Comparison of ENCODE assay signal across 13 mouse cellular contexts in the genomic region with DNA sequence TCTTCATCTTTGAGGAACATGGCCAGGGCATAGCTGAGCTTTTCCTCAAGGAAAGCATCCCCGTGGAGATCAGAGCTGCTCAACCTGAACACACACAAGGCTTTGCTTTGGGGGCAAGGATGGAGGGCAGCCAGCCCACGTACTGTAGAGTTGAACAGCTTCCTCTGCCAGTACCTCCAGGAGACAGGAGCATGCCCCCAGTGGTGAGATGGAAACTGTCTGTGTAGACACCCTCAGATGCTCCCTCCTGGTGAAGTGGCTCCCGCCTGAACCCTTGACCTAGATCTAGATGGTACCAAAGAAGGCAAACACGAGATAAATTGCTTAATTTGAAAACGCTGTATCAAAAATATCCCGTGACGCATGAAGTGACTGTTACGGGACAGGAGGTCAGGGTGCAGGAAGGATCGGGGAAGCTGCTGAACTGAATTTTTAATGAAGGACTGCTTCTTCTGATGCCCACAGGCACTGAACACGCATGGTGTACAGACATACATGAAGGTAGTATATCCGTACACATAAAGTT.
DNase-seq lines count a peak whose midpoint lies in the region; ATAC-seq and TF ChIP-seq lines count a peak whose summit lies in the region.
"Had no signal": no experiment of that assay in that cellular context is flagged by ENCODE, and none has a peak within 500 bp of the region (broad histone marks: within the 10 kb centered on the region; RNA-seq: fewer than 3 reads in every experiment).

No protein-coding gene starts in this region.

- H3K4me3 ChIP-seq in hindbrain, postnatal 0 days (ENCODE audit: low read length) = no peak overlapping the region
- H3K4me3 ChIP-seq in hindbrain, embryonic 11.5 days (ENCODE audit: low read depth, low read length) = no peak overlapping the region
- H3K4me3 ChIP-seq in midbrain, embryonic 11.5 days (ENCODE audit: low read depth, low read length) = no peak overlapping the region
- H3K4me3 ChIP-seq in midbrain, embryonic 15.5 days = no peak overlapping the region
- H3K4me3 ChIP-seq: embryonic facial prominence, embryonic 12.5 days; limb, embryonic 12.5 days; midbrain, embryonic 12.5 days; neural tube, embryonic 12.5 days had no signal

- H3K36me3 ChIP-seq in hindbrain, postnatal 0 days (ENCODE audit: insufficient read depth, low read length) = no peaks in the 10 kb centered on the region
- H3K36me3 ChIP-seq in hindbrain, embryonic 11.5 days (ENCODE audit: control insufficient read depth, insufficient read depth, low read length) = no peaks in the 10 kb centered on the region
- H3K36me3 ChIP-seq in midbrain, embryonic 11.5 days (ENCODE audit: control insufficient read depth, insufficient read depth, low read length) = no peaks in the 10 kb centered on the region
- no peaks in the 10 kb centered on the region for H3K36me3 ChIP-seq in midbrain, embryonic 15.5 days (replicated peaks)
- H3K36me3 ChIP-seq: embryonic facial prominence, embryonic 12.5 days; limb, embryonic 12.5 days; neural tube, embryonic 12.5 days had no signal

- TF ChIP-seq CTCF in hindbrain, postnatal 0 days (IDR thresholded peaks at IDR 0.05; ENCODE audit: low read depth) = peak; percentile 53

- no peaks in the 10 kb centered on the region for H3K4me1 ChIP-seq in hindbrain, postnatal 0 days (ENCODE audit: insufficient read depth, low read length)
- no peaks in the 10 kb centered on the region for H3K4me1 ChIP-seq in hindbrain, embryonic 11.5 days (replicated peaks; ENCODE audit: control insufficient read depth, insufficient read depth, low read length)
- no peaks in the 10 kb centered on the region for H3K4me1 ChIP-seq in midbrain, embryonic 11.5 days (ENCODE audit: control insufficient read depth, insufficient read depth, low read length)
- peaks cover 14% of the 10 kb centered on the region for H3K4me1 ChIP-seq in midbrain, embryonic 15.5 days
- H3K4me1 ChIP-seq: embryonic facial prominence, embryonic 12.5 days; limb, embryonic 12.5 days; neural tube, embryonic 12.5 days had no signal

- peak; percentile 42 for DNase-seq in hindbrain, postnatal 0 days (ENCODE audit: low spot score)
- no peak for DNase-seq in hindbrain, embryonic 11.5 days (ENCODE audit: low spot score)
- peak; percentile 86 for DNase-seq in midbrain, embryonic 11.5 days (ENCODE audit: low spot score, missing footprints)
- DNase-seq in ZHBTc4 (ENCODE audit: low read depth, low spot score) = peak; percentile 46
- peak; percentile 32 for DNase-seq in thymus, postnatal 14 days
- DNase-seq in adrenal gland, adult 18-20 months (ENCODE audit: low spot score in 2 of 2) = no peak
- DNase-seq in frontal cortex, postnatal 36 days (ENCODE audit: low spot score in 2 of 2) = no peak
- DNase-seq: kidney, postnatal 14 days had no signal

- WGBS in hindbrain, postnatal 0 days = 75% methylated on average over 11 of the region's 11 CpGs
- 81% methylated on average over 11 of the region's 11 CpGs for WGBS in hindbrain, embryonic 11.5 days
- 79% methylated on average over 11 of the region's 11 CpGs for whole genome bisulfite sequencing in midbrain, embryonic 11.5 days
- WGBS in midbrain, embryonic 15.5 days = 78% methylated on average over 11 of the region's 11 CpGs

- ATAC-seq in hindbrain, postnatal 0 days = peak; percentile 58; the same call in 1 of the 2 replicates
- no peak for ATAC-seq in hindbrain, embryonic 11.5 days (ENCODE audit: low FRiP score)
- ATAC-seq in midbrain, embryonic 11.5 days (ENCODE audit: low FRiP score) = no peak
- ATAC-seq in midbrain, embryonic 15.5 days (replicated peaks) = no peak

- H3K27ac ChIP-seq in hindbrain, postnatal 0 days = no peak overlapping the region
- H3K27ac ChIP-seq in hindbrain, embryonic 11.5 days (ENCODE audit: low read depth, low read length) = no peak overlapping the region
- H3K27ac ChIP-seq in midbrain, embryonic 11.5 days (ENCODE audit: low read depth, low read length) = no peak overlapping the region
- no peak overlapping the region for H3K27ac ChIP-seq in midbrain, embryonic 15.5 days
- H3K27ac ChIP-seq: embryonic facial prominence, embryonic 12.5 days; limb, embryonic 12.5 days; midbrain, embryonic 12.5 days; neural tube, embryonic 12.5 days had no signal

- no peak overlapping the region for H3K9ac ChIP-seq in hindbrain, postnatal 0 days (replicated peaks; ENCODE audit: low read length)
- H3K9ac ChIP-seq in hindbrain, embryonic 11.5 days (ENCODE audit: low read depth, low read length) = no peak overlapping the region
- H3K9ac ChIP-seq in midbrain, embryonic 11.5 days (ENCODE audit: low read length) = no peak overlapping the region
- no peak overlapping the region for H3K9ac ChIP-seq in midbrain, embryonic 15.5 days
- H3K9ac ChIP-seq: embryonic facial prominence, embryonic 12.5 days; limb, embryonic 12.5 days; midbrain, embryonic 12.5 days; neural tube, embryonic 12.5 days had no signal

- no peaks in the 10 kb centered on the region for H3K9me3 ChIP-seq in hindbrain, postnatal 0 days (ENCODE audit: low read length)
- no peaks in the 10 kb centered on the region for H3K9me3 ChIP-seq in hindbrain, embryonic 11.5 days (ENCODE audit: control insufficient read depth, low read length)
- no peaks in the 10 kb centered on the region for H3K9me3 ChIP-seq in midbrain, embryonic 11.5 days (ENCODE audit: control insufficient read depth, low read length)
- H3K9me3 ChIP-seq in midbrain, embryonic 15.5 days = no peaks in the 10 kb centered on the region
- H3K9me3 ChIP-seq: embryonic facial prominence, embryonic 12.5 days; limb, embryonic 12.5 days; midbrain, embryonic 12.5 days; neural tube, embryonic 12.5 days had no signal

- H3K27me3 ChIP-seq in hindbrain, postnatal 0 days (ENCODE audit: insufficient read depth, low read length) = peaks cover 10% of the 10 kb centered on the region; the same call in 1 of the 2 replicates
- H3K27me3 ChIP-seq in hindbrain, embryonic 11.5 days (ENCODE audit: control insufficient read depth, insufficient read depth, low read length) = no peaks in the 10 kb centered on the region
- no peaks in the 10 kb centered on the region for H3K27me3 ChIP-seq in midbrain, embryonic 11.5 days (ENCODE audit: control insufficient read depth, insufficient read depth, low read length)
- no peaks in the 10 kb centered on the region for H3K27me3 ChIP-seq in midbrain, embryonic 15.5 days (replicated peaks)
- H3K27me3 ChIP-seq: embryonic facial prominence, embryonic 12.5 days; midbrain, embryonic 12.5 days had no signal

- H3K4me2 ChIP-seq in hindbrain, postnatal 0 days (ENCODE audit: low read depth, low read length) = no peak overlapping the region
- H3K4me2 ChIP-seq in hindbrain, embryonic 11.5 days (replicated peaks; ENCODE audit: low read depth, low read length) = no peak overlapping the region
- H3K4me2 ChIP-seq in midbrain, embryonic 11.5 days = no peak overlapping the region
- H3K4me2 ChIP-seq in midbrain, embryonic 15.5 days = no peak overlapping the region
- H3K4me2 ChIP-seq: embryonic facial prominence, embryonic 12.5 days; limb, embryonic 12.5 days; midbrain, embryonic 12.5 days; neural tube, embryonic 12.5 days had no signal

Comparison
In these comparisons a context has a peak if more than half of its experiments do, and no peak if none do; other contexts are left out.
1. DNase-seq: peak in hindbrain, postnatal 0 days (single experiment), midbrain, embryonic 11.5 days (single experiment), ZHBTc4 (single experiment) and thymus, postnatal 14 days (single experiment); none in hindbrain, embryonic 11.5 days (single experiment), adrenal gland, adult 18-20 months (0 of 2) and frontal cortex, postnatal 36 days (0 of 2).